Mouse (Mus musculus) cerebellum, adult 2 months (tissue): ENCODE results near the gene Fam53b.

Experiments used
- CTCF ChIP-seq: fragments of 200-500 bp; IDR thresholded peaks from 2 replicates; pipeline ENCODE4 v1.5.1; 2011; ENCODE audit warnings: low read depth, mild to moderate bottlenecking, control low read depth, low read length, moderate library complexity, borderline replicate concordance; ENCODE audit not compliant: insufficient read depth
- POLR2A ChIP-seq: fragments of 200-500 bp; IDR thresholded peaks from 2 replicates; pipeline ENCODE4 v1.6.1; 2011; ENCODE audit warnings: low read length, control low read depth, borderline replicate concordance; ENCODE audit not compliant: insufficient read depth

- no peak for TF ChIP-seq POLR2A
- TF ChIP-seq CTCF = no peak
Observed at GRCm38 (mm10) chr7:132714236-132714923, 99.3 kb downstream of the Fam53b start.
